Mouse (Mus musculus): ENCODE results near the gene Gpr180. TPM values are rescaled to one million over a fixed set of nuclear protein-coding genes. Genes with fewer than 3 reads are reported as not detected.
"Not testable (repeated sequence)": the region's sequence is repeated elsewhere in the genome, so short reads cannot be mapped to it uniquely, and the experiment has no call there.

Gene Gpr180
- polyA plus RNA-seq, 1 experiment from 2014 or later: 47.5 TPM

- H3K9ac ChIP-seq: no peak overlapping the region
- peaks cover 16% of the 10 kb centered on the region for H3K36me3 ChIP-seq (replicated peaks; ENCODE audit: control insufficient read depth, insufficient read depth)
- H3K4me2 ChIP-seq (replicated peaks): no peak overlapping the region
- H3K4me1 ChIP-seq (replicated peaks; ENCODE audit: control insufficient read depth, insufficient read depth, low read length): no peaks in the 10 kb centered on the region
- no peaks in the 10 kb centered on the region for H3K27me3 ChIP-seq (ENCODE audit: control insufficient read depth, insufficient read depth, low read length)
- DNase-seq (ENCODE audit: low spot score) (no peak), ATAC-seq (ENCODE audit: low FRiP score) (no peak)
- no peak overlapping the region for H3K27ac ChIP-seq
- H3K9me3 ChIP-seq (ENCODE audit: control insufficient read depth, low read length): no peaks in the 10 kb centered on the region
- no peak overlapping the region for H3K4me3 ChIP-seq (replicated peaks; ENCODE audit: low read length)
- WGBS: 62% methylated on average over 10 of the region's 10 CpGs
Measured at GRCm38 (mm10) chr14:118148554-118148953, 11.6 kb downstream of the Gpr180 start.

GRCm38 (mm10) chr14:118150656-118151551, 13.9 kb downstream of the Gpr180 start:
- no peak for ATAC-seq (ENCODE audit: low FRiP score)

DNA sequence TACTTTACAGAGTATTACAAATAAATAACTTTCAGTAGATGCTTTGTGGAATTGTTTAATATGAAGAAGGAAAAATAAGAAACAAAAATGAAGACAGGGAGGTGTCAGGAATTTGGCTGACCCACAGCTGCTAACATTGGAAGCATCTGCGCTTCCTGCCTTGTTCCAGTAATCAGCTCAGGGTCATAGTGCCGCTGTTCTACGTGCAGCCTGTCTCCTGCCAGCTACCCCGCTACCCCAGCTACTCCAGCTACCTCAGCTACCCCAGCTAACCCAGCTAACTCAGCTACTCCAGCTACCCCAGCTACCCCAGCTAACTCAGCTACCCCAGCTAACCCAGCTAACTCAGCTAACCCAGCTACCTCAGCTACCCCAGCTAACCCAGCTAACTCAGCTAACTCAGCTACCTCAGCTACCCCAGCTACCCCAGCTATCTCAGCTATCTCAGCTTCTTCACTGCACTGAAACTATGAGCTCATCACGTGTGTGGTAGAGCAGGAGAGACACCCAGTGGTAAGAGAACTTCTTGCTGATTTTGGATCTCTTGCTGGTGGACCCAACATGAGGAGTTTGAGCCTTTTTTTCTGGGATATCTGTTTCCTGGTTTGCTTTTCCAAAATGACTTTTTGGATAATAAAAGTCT, 14.8 kb downstream of the Gpr180 start:
- Histone ChIP-seq H3K27me3 (ENCODE audit: control insufficient read depth, insufficient read depth, low read length) (no peaks in the 10 kb centered on the region), H3K4me1 (replicated peaks; ENCODE audit: control insufficient read depth, insufficient read depth, low read length) (no peaks in the 10 kb centered on the region), H3K4me3 (replicated peaks; ENCODE audit: low read length) (no peak overlapping the region), H3K27ac (no peak overlapping the region), H3K9ac (no peak overlapping the region), H3K9me3 (ENCODE audit: control insufficient read depth, low read length) (no peaks in the 10 kb centered on the region), H3K4me2 (replicated peaks) (no peak overlapping the region), H3K36me3 (replicated peaks; ENCODE audit: control insufficient read depth, insufficient read depth) (peaks cover 21% of the 10 kb centered on the region)
- DNase-seq (ENCODE audit: low spot score) (peak; percentile 46), ATAC-seq (ENCODE audit: low FRiP score) (no peak)
- 79% methylated on average over 5 of the region's 5 CpGs for WGBS

More at GRCm38 (mm10) chr14:118150656-118151551, 13.9 kb downstream of the Gpr180 start:
- Histone ChIP-seq H3K27ac (no peak overlapping the region), H3K4me1 (replicated peaks; ENCODE audit: control insufficient read depth, insufficient read depth, low read length) (no peaks in the 10 kb centered on the region), H3K4me3 (replicated peaks; ENCODE audit: low read length) (no peak overlapping the region), H3K4me2 (replicated peaks) (no peak overlapping the region), H3K36me3 (replicated peaks; ENCODE audit: control insufficient read depth, insufficient read depth) (peaks cover 16% of the 10 kb centered on the region), H3K27me3 (ENCODE audit: control insufficient read depth, insufficient read depth, low read length) (no peaks in the 10 kb centered on the region), H3K9ac (no peak overlapping the region), H3K9me3 (ENCODE audit: control insufficient read depth, low read length) (no peaks in the 10 kb centered on the region)
- WGBS: 91% methylated on average over 26 of the region's 26 CpGs
- no peak for DNase-seq (ENCODE audit: low spot score)

DNA sequence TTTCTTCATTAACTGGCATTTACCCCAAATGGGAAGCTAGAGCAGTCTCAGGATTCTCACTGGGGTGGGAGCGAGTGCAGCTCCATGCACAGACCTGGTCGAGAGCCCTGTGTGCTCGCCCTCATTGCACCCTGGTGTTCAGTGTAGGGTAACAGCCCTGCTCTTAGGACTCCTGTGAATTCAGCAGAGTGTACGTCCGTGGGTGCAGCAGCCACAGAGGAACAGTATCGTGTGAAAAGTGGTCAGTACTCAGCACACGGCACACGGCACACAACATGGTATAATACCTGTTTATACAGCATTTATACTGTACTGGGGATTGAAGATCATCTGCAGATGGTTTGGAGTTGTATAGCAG, 15.3 kb downstream of the Gpr180 start:
- DNase-seq (ENCODE audit: low spot score): no peak
- no peak overlapping the region for H3K4me3 ChIP-seq (replicated peaks; ENCODE audit: low read length)
- no peak overlapping the region for H3K27ac ChIP-seq
- 91% methylated on average over 8 of the region's 8 CpGs for WGBS
- H3K4me1 ChIP-seq (replicated peaks; ENCODE audit: control insufficient read depth, insufficient read depth, low read length): no peaks in the 10 kb centered on the region
- no peaks in the 10 kb centered on the region for H3K27me3 ChIP-seq (ENCODE audit: control insufficient read depth, insufficient read depth, low read length)
- ATAC-seq (ENCODE audit: low FRiP score): no peak
- H3K4me2 ChIP-seq (replicated peaks): no peak overlapping the region
- no peak overlapping the region for H3K9ac ChIP-seq
- no peaks in the 10 kb centered on the region for H3K9me3 ChIP-seq (ENCODE audit: control insufficient read depth, low read length)
- H3K36me3 ChIP-seq (replicated peaks; ENCODE audit: control insufficient read depth, insufficient read depth): peaks cover 22% of the 10 kb centered on the region

- H3K4me3 ChIP-seq (replicated peaks; ENCODE audit: low read length); H3K9me3 ChIP-seq (ENCODE audit: control insufficient read depth, low read length); H3K4me2 ChIP-seq (replicated peaks); H3K4me1 ChIP-seq (replicated peaks; ENCODE audit: control insufficient read depth, insufficient read depth, low read length); H3K9ac ChIP-seq; H3K27me3 ChIP-seq (ENCODE audit: control insufficient read depth, insufficient read depth, low read length); DNase-seq (ENCODE audit: low spot score); ATAC-seq (ENCODE audit: low FRiP score); H3K27ac ChIP-seq: not testable (repeated sequence)
- H3K36me3 ChIP-seq (replicated peaks; ENCODE audit: control insufficient read depth, insufficient read depth): peaks cover 28% of the 10 kb centered on the region
- 92% methylated on average over 13 of the region's 16 CpGs for WGBS
Measured at GRCm38 (mm10) chr14:118156056-118156455, 19.1 kb downstream of the Gpr180 start.

- DNase-seq (ENCODE audit: low spot score): no peak
- ATAC-seq (ENCODE audit: low FRiP score): no peak; the same call in 1 of the 2 replicates
- Histone ChIP-seq H3K4me2 (replicated peaks) (no peak overlapping the region), H3K9ac (no peak overlapping the region), H3K27ac (no peak overlapping the region), H3K27me3 (ENCODE audit: control insufficient read depth, insufficient read depth, low read length) (no peaks in the 10 kb centered on the region), H3K36me3 (replicated peaks; ENCODE audit: control insufficient read depth, insufficient read depth) (peaks cover 35% of the 10 kb centered on the region), H3K9me3 (ENCODE audit: control insufficient read depth, low read length) (no peaks in the 10 kb centered on the region), H3K4me3 (replicated peaks; ENCODE audit: low read length) (no peak overlapping the region), H3K4me1 (replicated peaks; ENCODE audit: control insufficient read depth, insufficient read depth, low read length) (no peaks in the 10 kb centered on the region)
- WGBS: 87% methylated on average over 10 of the region's 10 CpGs
Measured at GRCm38 (mm10) chr14:118156740-118157139, 19.8 kb downstream of the Gpr180 start.

- WGBS: 28% methylated on average over 5 of the region's 5 CpGs
- Histone ChIP-seq H3K36me3 (replicated peaks; ENCODE audit: control insufficient read depth, insufficient read depth) (peaks cover 39% of the 10 kb centered on the region), H3K4me2 (replicated peaks) (no peak overlapping the region), H3K9me3 (ENCODE audit: control insufficient read depth, low read length) (no peaks in the 10 kb centered on the region), H3K9ac (no peak overlapping the region), H3K27ac (no peak overlapping the region), H3K4me3 (replicated peaks; ENCODE audit: low read length) (no peak overlapping the region), H3K4me1 (replicated peaks; ENCODE audit: control insufficient read depth, insufficient read depth, low read length) (no peaks in the 10 kb centered on the region), H3K27me3 (ENCODE audit: control insufficient read depth, insufficient read depth, low read length) (no peaks in the 10 kb centered on the region)
- peak; percentile 68 for DNase-seq (ENCODE audit: low spot score)
- no peak for ATAC-seq (ENCODE audit: low FRiP score)
Measured at GRCm38 (mm10) chr14:118157146-118157545, 20.2 kb downstream of the Gpr180 start.

DNA sequence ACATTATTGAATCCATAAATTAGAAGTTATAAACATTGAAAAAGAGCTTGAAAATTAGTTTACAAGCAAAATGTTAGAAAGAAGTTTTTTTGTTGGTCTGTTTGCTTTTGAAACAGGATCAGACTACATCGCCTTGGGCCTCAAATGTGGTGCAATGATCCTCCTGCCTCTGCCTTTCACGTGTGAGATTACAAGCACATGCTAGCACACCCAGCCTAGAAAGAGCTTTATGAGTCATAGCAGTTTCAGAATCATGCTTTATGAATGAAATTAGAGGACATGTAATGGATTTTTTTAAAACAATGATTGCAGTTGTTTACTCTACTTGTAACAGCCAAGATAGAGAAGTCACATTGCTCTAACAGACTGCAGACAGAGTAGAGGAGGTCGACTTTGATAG, 24.8 kb downstream of the Gpr180 start:
- Histone ChIP-seq H3K27me3 (ENCODE audit: control insufficient read depth, insufficient read depth, low read length) (no peaks in the 10 kb centered on the region), H3K4me3 (replicated peaks; ENCODE audit: low read length) (no peak overlapping the region), H3K9ac (no peak overlapping the region), H3K9me3 (ENCODE audit: control insufficient read depth, low read length) (no peaks in the 10 kb centered on the region), H3K4me2 (replicated peaks) (no peak overlapping the region), H3K4me1 (replicated peaks; ENCODE audit: control insufficient read depth, insufficient read depth, low read length) (no peaks in the 10 kb centered on the region), H3K27ac (no peak overlapping the region), H3K36me3 (replicated peaks; ENCODE audit: control insufficient read depth, insufficient read depth) (peaks cover 48% of the 10 kb centered on the region)
- no peak for ATAC-seq (ENCODE audit: low FRiP score)
- WGBS: 91% methylated on average over 3 of the region's 3 CpGs
- no peak for DNase-seq (ENCODE audit: low spot score)

- Histone ChIP-seq H3K9me3 (ENCODE audit: control insufficient read depth, low read length) (no peaks in the 10 kb centered on the region), H3K27me3 (ENCODE audit: control insufficient read depth, insufficient read depth, low read length) (no peaks in the 10 kb centered on the region), H3K9ac (no peak overlapping the region), H3K36me3 (replicated peaks; ENCODE audit: control insufficient read depth, insufficient read depth) (peaks cover 46% of the 10 kb centered on the region), H3K27ac (no peak overlapping the region), H3K4me1 (replicated peaks; ENCODE audit: control insufficient read depth, insufficient read depth, low read length) (no peaks in the 10 kb centered on the region), H3K4me3 (replicated peaks; ENCODE audit: low read length) (no peak overlapping the region), H3K4me2 (replicated peaks) (no peak overlapping the region)
- no peak for DNase-seq (ENCODE audit: low spot score)
- 63% methylated on average over 14 of the region's 14 CpGs for WGBS
- no peak for ATAC-seq (ENCODE audit: low FRiP score)
Measured at GRCm38 (mm10) chr14:118162640-118163039, 25.7 kb downstream of the Gpr180 start.

Data from hindbrain, embryonic 14.5 days (tissue).